Mouse (Mus musculus): Measurements from ENCODE around the gene Tmem212. TPM values are rescaled to one million over a fixed set of nuclear protein-coding genes. Genes with fewer than 3 reads are reported as not detected.
A peak's percentile ranks its signal among the peaks of the same experiment; 100 is the strongest.

Gene Tmem212
- polyA plus RNA-seq, 1 experiment = not detected

GRCm38 (mm10) chr3:27937144-27938110 is 41.3 kb upstream of the Tmem212 start:
- Histone ChIP-seq H3K27me3 (ENCODE audit: control insufficient read depth, insufficient read depth, insufficient read length) (no peaks in the 10 kb centered on the region), H3K4me2 (ENCODE audit: low read depth) (peak overlapping the region; percentile 98), H3K79me2 (ENCODE audit: control insufficient read depth, insufficient read depth) (no peaks in the 10 kb centered on the region), H3ac (ENCODE audit: control insufficient read depth, insufficient read length) (no peak overlapping the region), H3K4me3 (peak overlapping the region; percentile 54), H3K36me3 (ENCODE audit: control insufficient read depth, insufficient read depth) (no peaks in the 10 kb centered on the region)
- no peak for TF ChIP-seq E2F4 (IDR thresholded peaks at IDR 0.05; ENCODE audit: insufficient read depth)
- TF ChIP-seq REST (IDR thresholded peaks at IDR 0.05; ENCODE audit: insufficient read depth, insufficient read length) = no peak
- no peak for TF ChIP-seq TCF12 (IDR thresholded peaks at IDR 0.05; ENCODE audit: insufficient read depth, poor library complexity, severe bottlenecking)
- no peak for TF ChIP-seq TCF3 (IDR thresholded peaks at IDR 0.05; ENCODE audit: insufficient read length, low read depth)
- TF ChIP-seq MYOG (IDR thresholded peaks at IDR 0.05; ENCODE audit: control insufficient read depth in 1 of 3, insufficient read depth in 1 of 3, insufficient read length in 2 of 3, low read depth in 2 of 3) = no peak
- 0 out of 2 replicates have a peak, but pooled peaks have one; percentile 35 for TF ChIP-seq CEBPB (IDR thresholded peaks at IDR 0.05; ENCODE audit: insufficient read depth, poor library complexity, severe bottlenecking)
- no peak for TF ChIP-seq MAX (IDR thresholded peaks at IDR 0.05; ENCODE audit: low read depth)

GRCm38 (mm10) chr3:27936731-27937130 is 40.6 kb upstream of the Tmem212 start:
- TF ChIP-seq MYOG (IDR thresholded peaks at IDR 0.05; ENCODE audit: control insufficient read depth in 1 of 3, insufficient read depth in 1 of 3, insufficient read length in 2 of 3, low read depth in 2 of 3) (no peak), MYOD1 (IDR thresholded peaks at IDR 0.05; ENCODE audit: control insufficient read depth in 1 of 3, insufficient read length in 2 of 3, low read depth in 2 of 3) (no peak), TCF12 (IDR thresholded peaks at IDR 0.05; ENCODE audit: insufficient read depth, poor library complexity, severe bottlenecking) (no peak), POLR2AphosphoS2 (IDR thresholded peaks at IDR 0.05; ENCODE audit: insufficient read length, low read depth) (no peak), MAX (IDR thresholded peaks at IDR 0.05; ENCODE audit: low read depth) (no peak), E2F4 (IDR thresholded peaks at IDR 0.05; ENCODE audit: insufficient read depth) (no peak), USF1 (IDR thresholded peaks at IDR 0.05; ENCODE audit: low read depth) (no peak), TCF3 (IDR thresholded peaks at IDR 0.05; ENCODE audit: insufficient read length, low read depth) (no peak), POLR2A (IDR thresholded peaks at IDR 0.05; ENCODE audit: insufficient read length, low read depth) (no peak), CEBPB (IDR thresholded peaks at IDR 0.05; ENCODE audit: insufficient read depth, poor library complexity, severe bottlenecking) (no peak), REST (IDR thresholded peaks at IDR 0.05; ENCODE audit: insufficient read depth, insufficient read length) (no peak), SRF (IDR thresholded peaks at IDR 0.05; ENCODE audit: control insufficient read depth, insufficient read length, low read depth) (no peak)
- Histone ChIP-seq H3K27me3 (ENCODE audit: control insufficient read depth, insufficient read depth, insufficient read length) (no peaks in the 10 kb centered on the region), H3K4me3 (no peak overlapping the region)

GRCm38 (mm10) chr3:27935644-27936043 is 39.5 kb upstream of the Tmem212 start:
- Histone ChIP-seq H3K4me3 (no peak overlapping the region), H3K79me2 (ENCODE audit: control insufficient read depth, insufficient read depth) (no peaks in the 10 kb centered on the region), H3ac (ENCODE audit: control insufficient read depth, insufficient read length) (no peak overlapping the region), H3K27me3 (ENCODE audit: control insufficient read depth, insufficient read depth, insufficient read length) (no peaks in the 10 kb centered on the region), H3K36me3 (ENCODE audit: control insufficient read depth, insufficient read depth) (no peaks in the 10 kb centered on the region), H3K4me2 (ENCODE audit: low read depth) (no peak overlapping the region)
- TF ChIP-seq CEBPB (IDR thresholded peaks at IDR 0.05; ENCODE audit: insufficient read depth, poor library complexity, severe bottlenecking) (no peak), MAX (IDR thresholded peaks at IDR 0.05; ENCODE audit: low read depth) (no peak), POLR2AphosphoS2 (IDR thresholded peaks at IDR 0.05; ENCODE audit: insufficient read length, low read depth) (no peak), MYOG (IDR thresholded peaks at IDR 0.05; ENCODE audit: control insufficient read depth in 1 of 3, insufficient read depth in 1 of 3, insufficient read length in 2 of 3, low read depth in 2 of 3) (no peak), TCF12 (IDR thresholded peaks at IDR 0.05; ENCODE audit: insufficient read depth, poor library complexity, severe bottlenecking) (no peak), MYOD1 (IDR thresholded peaks at IDR 0.05; ENCODE audit: control insufficient read depth in 1 of 3, insufficient read length in 2 of 3, low read depth in 2 of 3) (no peak), REST (IDR thresholded peaks at IDR 0.05; ENCODE audit: insufficient read depth, insufficient read length) (no peak), SRF (IDR thresholded peaks at IDR 0.05; ENCODE audit: control insufficient read depth, insufficient read length, low read depth) (no peak), TCF3 (IDR thresholded peaks at IDR 0.05; ENCODE audit: insufficient read length, low read depth) (no peak), USF1 (IDR thresholded peaks at IDR 0.05; ENCODE audit: low read depth) (no peak), POLR2A (IDR thresholded peaks at IDR 0.05; ENCODE audit: insufficient read length, low read depth) (no peak), E2F4 (IDR thresholded peaks at IDR 0.05; ENCODE audit: insufficient read depth) (no peak)

More at GRCm38 (mm10) chr3:27936731-27937130, 40.6 kb upstream of the Tmem212 start:
- Histone ChIP-seq H3K36me3 (ENCODE audit: control insufficient read depth, insufficient read depth) (no peaks in the 10 kb centered on the region), H3K4me2 (ENCODE audit: low read depth) (no peak overlapping the region), H3ac (ENCODE audit: control insufficient read depth, insufficient read length) (no peak overlapping the region), H3K79me2 (ENCODE audit: control insufficient read depth, insufficient read depth) (no peaks in the 10 kb centered on the region)

- no peak overlapping the region for H3K4me2 ChIP-seq (ENCODE audit: low read depth)
Measured at GRCm38 (mm10) chr3:27932391-27932790, 36.2 kb upstream of the Tmem212 start.

More at GRCm38 (mm10) chr3:27932391-27932790, 36.2 kb upstream of the Tmem212 start:
- no peak overlapping the region for H3ac ChIP-seq (ENCODE audit: control insufficient read depth, insufficient read length)
- TF ChIP-seq POLR2AphosphoS2 (IDR thresholded peaks at IDR 0.05; ENCODE audit: insufficient read length, low read depth) (no peak), E2F4 (IDR thresholded peaks at IDR 0.05; ENCODE audit: insufficient read depth) (no peak), POLR2A (IDR thresholded peaks at IDR 0.05; ENCODE audit: insufficient read length, low read depth) (no peak), TCF12 (IDR thresholded peaks at IDR 0.05; ENCODE audit: insufficient read depth, poor library complexity, severe bottlenecking) (no peak), TCF3 (IDR thresholded peaks at IDR 0.05; ENCODE audit: insufficient read length, low read depth) (no peak), SRF (IDR thresholded peaks at IDR 0.05; ENCODE audit: control insufficient read depth, insufficient read length, low read depth) (no peak), MYOD1 (IDR thresholded peaks at IDR 0.05; ENCODE audit: control insufficient read depth in 1 of 3, insufficient read length in 2 of 3, low read depth in 2 of 3) (no peak)
- no peaks in the 10 kb centered on the region for H3K27me3 ChIP-seq (ENCODE audit: control insufficient read depth, insufficient read depth, insufficient read length)
- no peak overlapping the region for H3K4me3 ChIP-seq
- no peaks in the 10 kb centered on the region for H3K79me2 ChIP-seq (ENCODE audit: control insufficient read depth, insufficient read depth)
- no peaks in the 10 kb centered on the region for H3K36me3 ChIP-seq (ENCODE audit: control insufficient read depth, insufficient read depth)

All from myocyte (in vitro differentiated cells).